8 mouse cellular contexts compared by ENCODE assay signal in the genomic region with DNA sequence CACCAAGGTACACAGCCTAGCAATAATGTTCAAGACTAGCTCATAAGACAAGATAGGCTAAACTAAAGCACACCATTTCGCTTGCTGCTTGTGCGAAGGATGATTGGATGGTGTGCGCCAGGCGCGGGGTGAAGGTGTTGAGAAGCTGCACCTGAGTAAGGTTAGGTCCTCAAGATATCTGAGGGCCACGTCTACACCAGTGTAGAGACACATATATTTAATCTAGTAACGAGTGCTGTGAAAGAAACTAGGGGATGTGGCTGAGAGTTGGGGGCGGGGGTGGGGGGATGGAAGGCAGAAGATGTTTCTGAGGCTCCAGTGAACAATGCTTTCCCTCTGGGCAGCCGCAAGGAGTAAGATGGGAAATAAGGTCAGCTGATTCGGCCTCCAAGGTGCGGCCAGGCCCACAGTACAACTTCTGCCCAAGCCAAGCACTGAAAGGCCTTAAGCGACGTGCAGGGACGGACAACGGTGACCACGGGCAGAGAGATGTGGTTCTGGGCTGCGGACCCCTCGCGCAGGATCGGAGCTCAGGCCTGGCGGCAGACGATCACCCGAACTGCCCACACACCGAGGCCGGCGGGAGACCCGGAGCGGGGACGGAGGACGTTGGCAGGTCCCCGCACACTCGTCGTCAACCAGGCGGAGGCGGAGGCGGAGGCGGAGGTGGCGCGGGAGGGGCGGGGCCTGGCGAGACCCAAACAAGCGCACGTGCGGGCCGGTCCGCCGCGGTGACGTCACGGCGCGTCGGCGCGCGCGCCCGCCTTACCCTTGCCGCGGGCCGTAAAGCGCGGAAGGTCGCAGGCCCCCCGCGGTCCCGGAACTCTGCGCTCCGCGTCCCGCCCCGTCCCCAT. TPM values are rescaled to one million over a fixed set of nuclear protein-coding genes. Genes with fewer than 3 reads are reported as not detected.
A peak's percentile ranks its signal among the peaks of the same experiment; 100 is the strongest.
DNase-seq lines count a peak whose midpoint lies in the region; ATAC-seq lines count a peak whose summit lies in the region.

A gene (plus strand): TSS at position 766 of the 854 bp plus-strand sequence.

- H3K4me2 ChIP-seq in intestine, embryonic 14.5 days (ENCODE audit: low read length), result peak within 1 kb of the TSS; percentile 77

- peak within 1 kb of the TSS; percentile 61 for H3K4me3 ChIP-seq in intestine, embryonic 14.5 days (ENCODE audit: low read depth, low read length)

- 6% methylated on average over 51 of the region's 72 CpGs for WGBS in intestine, embryonic 14.5 days

- intact Hi-C loops in left cerebral cortex, postnatal 14 days (cut with DNase I), result loop anchor here (2.0 kb wide), 1 partner anchor 51 kb away; no protein-coding TSS in a partner anchor

- no peaks in the 10 kb centered on the region for H3K27me3 ChIP-seq in intestine, embryonic 14.5 days (replicated peaks; ENCODE audit: control insufficient read depth, insufficient read depth, low read length)

- peak; percentile 95 to 98 for DNase-seq in adrenal gland, adult (ENCODE audit: inconsistent age in 2 of 2, low spot score in 1 of 2)
- peak; percentile 87 for DNase-seq in embryo, embryonic 10.5 days (ENCODE audit: low spot score)
- peak; percentile 94 for DNase-seq in gastrocnemius, postnatal 25 days
- peak; percentile 92 for DNase-seq in intestine, embryonic 14.5 days (ENCODE audit: low spot score)
- peak; percentile 88 to 90 for DNase-seq in left cerebral cortex, postnatal 14 days (ENCODE audit: low spot score in 2 of 2)
- peak; percentile 91 for DNase-seq in mesoderm, embryonic 11.5 days (ENCODE audit: low read depth, low spot score)
- peak; percentile 87 to 89 for DNase-seq in right cerebral cortex, postnatal 36 days (ENCODE audit: low spot score in 2 of 2)
- peak; percentile 92 for DNase-seq in yolk sac, embryonic 10.5 days (ENCODE audit: low spot score)

- H3K9ac ChIP-seq in intestine, embryonic 14.5 days (ENCODE audit: low read length), result peak within 1 kb of the TSS; percentile 51

- H3K27ac ChIP-seq in intestine, embryonic 14.5 days (ENCODE audit: low read depth), result peak within 1 kb of the TSS; percentile 22; the same call in 1 of the 2 replicates

- no peaks in the 10 kb centered on the region for H3K36me3 ChIP-seq in intestine, embryonic 14.5 days (ENCODE audit: control insufficient read depth, insufficient read depth, low read length)

- H3K9me3 ChIP-seq in intestine, embryonic 14.5 days (ENCODE audit: control insufficient read depth, low read length), result no peaks in the 10 kb centered on the region

- peak; percentile 95 for ATAC-seq in intestine, embryonic 14.5 days (replicated peaks; ENCODE audit: low FRiP score, low TSS enrichment, low read depth)

- H3K4me1 ChIP-seq in intestine, embryonic 14.5 days (replicated peaks; ENCODE audit: control insufficient read depth, insufficient read depth, low read length), result peaks cover 11% of the 10 kb centered on the region

RNA-seq across cellular contexts. Expression of the gene that starts here (rescaled TPM):
- 10 to 100 TPM; 89.9 to 97.1 TPM for total RNA-seq in gastrocnemius, postnatal 25 days (2021)
- 6.3 and 7.1 TPM in 2 replicates for polyA plus RNA-seq in intestine, embryonic 14.5 days (2014; fragmentation: Nextera tagmentation; extraction: Ambion mirVana)
- total RNA-seq in left cerebral cortex, postnatal 14 days (2021), result 10 to 100 TPM; 31.6 to 32.1 TPM

Comparison
In these comparisons a context has a peak if more than half of its experiments do, and no peak if none do; other contexts are left out.
1. Peak in every context shown above with its lines: DNase-seq, ATAC-seq, H3K4me3 ChIP-seq and H3K27ac ChIP-seq.